Mouse (Mus musculus) G1E-ER4 (cell line): ENCODE measurements around the gene Wfdc5. TPM values are rescaled to one million over a fixed set of nuclear protein-coding genes. Genes with fewer than 3 reads are reported as not detected.

Experiments used
- GATA1 ChIP-seq: IDR thresholded peaks from one replicate; pipeline ENCODE4 v1.8.0; 2012; ENCODE audit warnings: low read length, inconsistent platforms
- polyA plus RNA-seq: library from polyadenylated mRNA; stranded (reverse); fragments of >175 nt; gene quantifications from 2 replicates; pipeline ENCODE4 v1.2.3, GENCODE M21; 2012

Gene Wfdc5
- not detected in 2 replicates for polyA plus RNA-seq

- TF ChIP-seq GATA1 = no peak
These were observed at the start of gene Wfdc5 for GRCm38 (mm10) chr2:164182692-164183255. Wfdc5 (minus strand) TSS chr2:164182742.

GRCm38 (mm10) chr2:164228361-164229070, 46.0 kb upstream of the Wfdc5 start:
- no peak for TF ChIP-seq GATA1

- no peak for TF ChIP-seq GATA1
These were observed 39.0 kb upstream of the Wfdc5 start, which contains the start of gene Wfdc15b for GRCm38 (mm10) chr2:164221522-164221921. Wfdc15b (minus strand) TSS chr2:164221660.

GRCm38 (mm10) chr2:164219295-164219694, 36.8 kb upstream of the Wfdc5 start:
- no peak for TF ChIP-seq GATA1

GRCm38 (mm10) chr2:164212711-164213110, 30.2 kb upstream of the Wfdc5 start:
- TF ChIP-seq GATA1 = no peak

GRCm38 (mm10) chr2:164210892-164211291, 28.4 kb upstream of the Wfdc5 start:
- TF ChIP-seq GATA1 = no peak

- no peak for TF ChIP-seq GATA1
These were observed 24.1 kb upstream of the Wfdc5 start for GRCm38 (mm10) chr2:164206676-164207075.

GRCm38 (mm10) chr2:164199626-164200327, 17.2 kb upstream of the Wfdc5 start, which contains the start of gene Wfdc15a:
Wfdc15a (minus strand) TSS chr2:164200130.
- TF ChIP-seq GATA1 = no peak

GRCm38 (mm10) chr2:164196700-164196990, 14.1 kb upstream of the Wfdc5 start:
- no peak for TF ChIP-seq GATA1

GRCm38 (mm10) chr2:164195971-164196699, 13.6 kb upstream of the Wfdc5 start:
- no peak for TF ChIP-seq GATA1

GRCm38 (mm10) chr2:164194959-164195630, 12.6 kb upstream of the Wfdc5 start:
- TF ChIP-seq GATA1 = no peak

- no peak for TF ChIP-seq GATA1
These were observed 9.7 kb upstream of the Wfdc5 start for GRCm38 (mm10) chr2:164192279-164192678.

GRCm38 (mm10) chr2:164190576-164190975, 8.0 kb upstream of the Wfdc5 start, which contains the start of gene Wfdc12:
Wfdc12 (minus strand) TSS chr2:164190608.
- TF ChIP-seq GATA1 = no peak

GRCm38 (mm10) chr2:164188722-164189121, 6.2 kb upstream of the Wfdc5 start:
- TF ChIP-seq GATA1 = no peak

GRCm38 (mm10) chr2:164184145-164184719, 1.7 kb upstream of the Wfdc5 start:
- no peak for TF ChIP-seq GATA1
